Mouse (Mus musculus) intestine, postnatal 0 days (tissue): Measurements from ENCODE around the gene Gpr157. TPM values are rescaled to one million over a fixed set of nuclear protein-coding genes. Genes with fewer than 3 reads are reported as not detected.
"Not testable (repeated sequence)": the region's sequence is repeated elsewhere in the genome, so short reads cannot be mapped to it uniquely, and the experiment has no call there.

Experiments used
- ATAC-seq: fragments of 200-750 bp; cut with Nextera tagmentation; 2 replicates; pipeline ENCODE4 v1.8.0; 2017; ENCODE audit warnings: mild to moderate bottlenecking, moderate TSS enrichment, moderate library complexity
- H3K27ac ChIP-seq: fragments of 300-500 bp; sonication (generic); 2 replicates; pipeline ENCODE4 v1.5.1; 2014; ENCODE audit warnings: mild to moderate bottlenecking, low read depth, low read length, moderate library complexity
- H3K27me3 ChIP-seq: fragments of 300-500 bp; sonication (generic); replicated peaks from 2 replicates; pipeline ENCODE4 v1.6.1; 2014; ENCODE audit warnings: low read length, mixed read lengths; ENCODE audit not compliant: control insufficient read depth, insufficient read depth
- H3K36me3 ChIP-seq: fragments of 300-500 bp; sonication (generic); 2 replicates; pipeline ENCODE4 v1.6.1; 2014; ENCODE audit warnings: mild to moderate bottlenecking, moderate library complexity; ENCODE audit not compliant: control insufficient read depth, insufficient read depth
- H3K4me1 ChIP-seq: fragments of 300-500 bp; sonication (generic); replicated peaks from 2 replicates; pipeline ENCODE4 v1.6.1; 2014; ENCODE audit warnings: antibody characterized with exemption, low read length, mixed read lengths; ENCODE audit not compliant: control insufficient read depth, insufficient read depth
- H3K4me2 ChIP-seq: fragments of 300-500 bp; sonication (generic); replicated peaks from 2 replicates; pipeline ENCODE4 v1.6.1; 2014; ENCODE audit warnings: low read depth, mild to moderate bottlenecking, moderate library complexity
- H3K4me3 ChIP-seq: fragments of 300-500 bp; sonication (generic); 2 replicates; pipeline ENCODE4 v1.5.1; 2014; ENCODE audit warnings: low read depth, low read length
- H3K9ac ChIP-seq: fragments of 300-500 bp; sonication (generic); 2 replicates; pipeline ENCODE4 v1.6.1; 2014; ENCODE audit warnings: mild to moderate bottlenecking, low read depth, low read length
- H3K9me3 ChIP-seq: fragments of 300-500 bp; sonication (generic); 2 replicates; pipeline ENCODE4 v1.6.1; 2016; ENCODE audit warnings: mixed run types; ENCODE audit not compliant: control insufficient read depth
- CTCF ChIP-seq: sonication (generic); IDR thresholded peaks from 2 replicates; pipeline ENCODE4 v1.5.1; 2016; ENCODE audit warnings: low read depth, mild to moderate bottlenecking, control low read depth, antibody characterized with exemption, moderate library complexity
- WGBS: fragments of 180-500 bp; shearing (Covaris S2); extraction: QIAGEN DNeasy Blood & Tissue Kit; methylation state at CpG from one replicate; pipeline ENCODE4 v1.1.7; 2014; 5-methylcytosine and 5-hydroxymethylcytosine counted together
- polyA plus RNA-seq: library from polyadenylated mRNA; unstranded; fragments of >200 nt; fragmentation: Nextera tagmentation; extraction: Ambion mirVana; gene quantifications from 2 replicates; pipeline ENCODE4 v1.2.1, GENCODE M21; 2015

Gpr157 gene
- polyA plus RNA-seq: 2.5 and 3.2 TPM in 2 replicates

DNA sequence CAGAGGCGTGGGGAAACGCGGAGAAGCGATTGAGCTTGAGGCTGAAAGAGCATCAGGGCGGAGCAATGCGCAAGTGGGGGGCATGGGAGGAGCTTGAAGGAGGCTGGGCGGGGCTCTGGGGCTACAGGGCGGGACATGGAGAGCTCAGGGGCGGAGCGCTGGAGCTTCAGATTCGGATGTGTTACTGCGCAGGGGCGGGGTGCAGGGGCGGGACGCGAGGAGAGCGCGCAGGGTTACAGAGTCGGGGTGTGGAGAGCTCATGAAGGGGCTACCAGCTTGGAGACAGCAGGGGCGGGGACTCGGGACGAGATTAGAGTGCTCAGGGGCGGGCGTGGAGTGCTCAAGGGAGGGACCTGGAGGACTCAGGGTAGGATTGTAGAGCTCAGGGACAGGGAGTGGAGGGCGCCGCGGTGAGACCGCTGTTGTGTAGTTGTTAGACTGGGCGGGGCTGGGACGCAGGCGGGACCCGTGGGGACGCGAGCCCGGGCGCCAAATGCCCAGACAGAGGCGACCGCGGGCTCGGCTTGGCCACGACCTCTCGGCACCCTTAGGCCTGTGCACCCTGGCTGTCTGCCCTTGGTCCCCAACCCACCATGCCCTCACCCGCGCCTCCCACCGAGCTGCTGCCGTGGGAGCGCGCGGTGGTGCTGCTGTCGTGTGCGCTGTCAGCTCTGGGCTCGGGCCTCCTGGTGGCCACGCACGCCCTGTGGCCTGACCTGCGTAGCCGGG, at the start of gene Gpr157:
Gpr157 (plus strand) TSS at position 205 of the 729 bp plus-strand sequence.
- Histone ChIP-seq H3K27me3 (no peaks in the 10 kb centered on the region), H3K9me3 (no peaks in the 10 kb centered on the region), H3K4me3 (peak within 1 kb of the TSS; percentile 61), H3K27ac (peak within 1 kb of the TSS; percentile 81), H3K4me1 (peaks cover 14% of the 10 kb centered on the region; the same call in 1 of the 2 replicates), H3K36me3 (no peaks in the 10 kb centered on the region), H3K4me2 (peak within 1 kb of the TSS; percentile 97), H3K9ac (peak within 1 kb of the TSS; percentile 78)
- peak; percentile 96 for ATAC-seq
- peak; percentile 70 for TF ChIP-seq CTCF
- under 1% methylated on average over 51 of the region's 56 CpGs for WGBS

DNA sequence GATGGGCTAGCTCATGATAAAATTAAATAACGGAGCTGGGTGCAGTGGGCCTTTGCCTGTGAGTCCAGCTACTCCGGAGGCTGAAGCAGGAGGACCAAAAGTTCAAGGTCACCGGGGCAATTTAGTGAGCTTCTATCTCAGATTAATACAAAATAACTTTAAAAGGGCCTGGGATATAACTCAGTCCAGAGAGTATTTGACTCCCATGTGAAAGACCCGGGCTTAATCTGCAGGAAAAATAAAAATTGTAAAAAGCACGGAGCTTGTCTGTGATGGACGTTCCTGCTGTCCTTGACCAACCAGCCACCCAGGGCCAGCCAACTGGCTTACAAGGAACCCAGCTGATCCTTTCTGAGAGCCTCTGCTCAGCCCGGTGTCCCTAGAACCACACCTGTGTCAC, 48.6 kb upstream of the Gpr157 start:
- no peak for TF ChIP-seq CTCF
- no peak for ATAC-seq
- H3K27me3 ChIP-seq: peaks cover 6% of the 10 kb centered on the region
- H3K4me1 ChIP-seq: no peaks in the 10 kb centered on the region
- H3K9ac ChIP-seq: no peak overlapping the region
- no peak overlapping the region for H3K4me2 ChIP-seq
- no peak overlapping the region for H3K27ac ChIP-seq
- no peak overlapping the region for H3K4me3 ChIP-seq
- H3K36me3 ChIP-seq: no peaks in the 10 kb centered on the region
- 77% methylated on average over 7 of the region's 7 CpGs for WGBS
- no peaks in the 10 kb centered on the region for H3K9me3 ChIP-seq

DNA sequence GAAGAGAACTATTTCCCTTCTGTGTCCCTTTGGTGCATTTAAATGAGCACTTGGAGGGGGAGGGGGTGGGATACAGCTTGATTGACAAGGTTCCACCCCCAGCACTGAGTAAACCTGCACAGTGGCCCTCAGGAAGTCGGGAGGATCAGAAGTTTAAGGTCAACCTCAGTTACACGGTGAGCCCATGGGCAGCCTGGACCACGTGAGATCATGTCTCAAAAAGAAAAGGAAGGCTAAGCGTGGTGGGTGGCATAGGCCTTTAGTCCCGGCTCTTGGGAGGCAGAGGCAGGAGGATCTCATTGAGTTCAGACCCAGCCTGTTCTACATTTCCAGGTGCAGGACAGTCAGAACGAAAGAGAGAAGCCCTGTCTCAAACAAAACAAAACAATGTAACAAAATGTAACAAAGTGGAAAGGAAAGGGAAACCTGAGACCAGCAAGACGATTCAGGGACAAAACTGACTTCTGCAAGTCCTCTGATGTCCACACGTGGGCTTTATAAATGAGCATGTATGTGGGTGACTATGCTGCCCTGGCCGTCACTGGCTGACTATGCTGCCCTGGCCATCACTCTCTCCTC, 47.1 kb upstream of the Gpr157 start:
- Histone ChIP-seq H3K9me3 (no peaks in the 10 kb centered on the region), H3K27me3 (0 out of 2 replicates have a peak, but pooled peaks cover 2% of the 10 kb centered on the region), H3K27ac (no peak overlapping the region), H3K4me2 (no peak overlapping the region), H3K4me3 (no peak overlapping the region), H3K4me1 (no peaks in the 10 kb centered on the region), H3K9ac (no peak overlapping the region), H3K36me3 (no peaks in the 10 kb centered on the region)
- no peak for ATAC-seq
- WGBS: 76% methylated on average over 9 of the region's 9 CpGs
- no peak for TF ChIP-seq CTCF

DNA sequence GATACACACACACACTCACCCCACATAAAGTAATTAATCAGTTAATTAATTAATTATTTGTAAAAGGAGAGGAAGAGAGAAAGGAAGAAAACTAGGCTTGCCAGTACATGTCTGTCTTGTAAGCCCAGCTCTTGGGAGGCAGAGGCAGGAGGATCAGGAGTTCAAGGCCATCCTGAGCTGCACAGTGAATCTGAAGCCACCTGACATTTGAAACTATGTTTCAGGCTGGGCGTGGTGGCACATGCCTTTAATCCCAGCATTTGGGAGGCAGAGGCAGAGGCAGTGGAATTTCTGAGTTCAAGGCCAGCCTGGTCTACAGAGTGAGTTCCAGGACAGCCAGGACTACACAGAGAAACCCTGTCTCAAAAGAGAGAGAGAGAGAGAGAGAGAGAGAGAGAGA, 46.3 kb upstream of the Gpr157 start:
- H3K9ac ChIP-seq, H3K4me2 ChIP-seq, H3K27me3 ChIP-seq, ATAC-seq, H3K27ac ChIP-seq, H3K4me3 ChIP-seq, H3K9me3 ChIP-seq, H3K36me3 ChIP-seq, H3K4me1 ChIP-seq: not testable (repeated sequence)
- 78% methylated on average over 1 of the region's 1 CpGs for WGBS

DNA sequence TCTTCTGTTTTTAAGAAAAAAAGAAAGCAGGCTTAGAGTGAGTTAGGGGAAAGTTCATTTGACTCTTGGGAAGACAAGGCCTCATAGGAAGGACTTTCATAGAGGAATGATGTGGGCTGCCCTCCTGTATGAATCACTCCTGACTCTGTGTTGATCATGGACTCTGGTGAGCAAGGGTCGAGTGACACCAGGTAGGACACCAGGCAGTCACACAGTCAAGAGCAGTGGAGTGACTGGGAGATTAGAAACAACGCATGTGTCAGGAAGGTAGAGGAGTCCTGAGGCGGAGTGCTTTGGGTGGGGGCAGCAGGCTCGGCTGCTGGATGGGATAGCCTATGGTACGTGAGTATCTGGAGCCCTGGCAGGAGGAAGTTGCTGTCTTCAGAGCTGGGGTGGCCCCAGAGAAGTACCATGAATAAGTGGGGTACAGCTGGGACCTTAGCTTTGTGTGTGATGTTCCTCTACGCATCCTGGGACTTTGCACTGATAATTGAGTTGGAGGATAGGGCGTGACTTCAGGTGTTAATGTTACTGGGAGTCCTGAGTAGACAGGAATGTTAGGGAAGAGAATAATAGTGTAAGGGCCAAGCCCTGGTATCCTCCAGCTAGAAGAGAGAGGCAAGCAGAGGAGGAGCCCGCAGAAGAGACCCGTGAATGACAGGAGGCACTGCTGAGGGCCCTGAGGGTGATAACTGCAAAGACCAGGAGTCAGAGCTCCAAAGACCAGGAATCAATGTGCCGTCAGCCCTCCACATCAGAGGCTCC, 45.6 kb upstream of the Gpr157 start:
- no peaks in the 10 kb centered on the region for H3K36me3 ChIP-seq
- peak; percentile 71 for ATAC-seq
- WGBS: 65% methylated on average over 10 of the region's 10 CpGs

DNA sequence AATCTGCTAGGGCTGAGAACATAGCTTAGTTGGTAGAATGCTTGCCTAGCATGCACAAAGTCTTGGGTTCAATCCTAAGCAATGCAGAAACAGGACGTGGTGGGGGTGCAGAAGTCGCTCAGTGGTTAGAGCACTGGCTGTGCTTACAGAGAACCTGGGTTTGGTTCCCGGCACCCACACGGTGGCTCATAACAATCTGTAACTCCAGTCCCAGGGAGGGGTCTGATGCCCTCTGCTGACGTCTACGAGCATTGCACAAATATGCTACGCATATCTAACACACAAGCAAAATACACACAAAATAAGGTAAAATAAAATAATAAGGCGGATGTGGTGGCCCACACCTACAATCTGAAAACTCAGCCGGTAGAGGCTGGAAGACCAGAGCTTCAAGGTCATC, 43.6 kb upstream of the Gpr157 start:
- Histone ChIP-seq H3K4me3 (no peak overlapping the region), H3K9ac (no peak overlapping the region), H3K27ac (no peak overlapping the region), H3K36me3 (no peaks in the 10 kb centered on the region), H3K9me3 (no peaks in the 10 kb centered on the region), H3K4me1 (no peaks in the 10 kb centered on the region; the same call in 1 of the 2 replicates), H3K4me2 (no peak overlapping the region), H3K27me3 (peaks cover 9% of the 10 kb centered on the region; the same call in 1 of the 2 replicates)
- WGBS: 94% methylated on average over 9 of the region's 9 CpGs
- no peak for TF ChIP-seq CTCF
- no peak for ATAC-seq

More for the DNA sequence above, 45.6 kb upstream of the Gpr157 start:
- H3K4me2 ChIP-seq: no peak overlapping the region
- no peak overlapping the region for H3K9ac ChIP-seq
- H3K27me3 ChIP-seq: peaks cover 6% of the 10 kb centered on the region; the same call in 1 of the 2 replicates
- TF ChIP-seq CTCF: no peak
- no peak overlapping the region for H3K27ac ChIP-seq
- no peaks in the 10 kb centered on the region for H3K4me1 ChIP-seq
- no peaks in the 10 kb centered on the region for H3K9me3 ChIP-seq
- H3K4me3 ChIP-seq: no peak overlapping the region
